ENCODE assay signal across 18 mouse cellular contexts in genomic region chr1:62566596-62566995, GRCm38 (mm10).
"Had no signal": no experiment of that assay in that cellular context is flagged by ENCODE, and none has a peak within 500 bp of the region (broad histone marks: within the 10 kb centered on the region; RNA-seq: fewer than 3 reads in every experiment).

No protein-coding gene starts in this region.

- DNase-seq: lung, adult 18-20 months; lung, embryonic 14.5 days; lung, postnatal 10 days; lung, postnatal 4 days; midbrain, embryonic 14.5 days; right cerebral cortex, adult 18-20 months; right cerebral cortex, postnatal 25 days; right cerebral cortex, postnatal 4 days; spleen, adult 18-20 months; thymus, adult 18-20 months; thymus, postnatal 14 days; thymus, postnatal 36 days had no signal

- H3K27ac ChIP-seq: midbrain, embryonic 10.5 days; midbrain, embryonic 12.5 days; neural tube, embryonic 13.5 days; neural tube, embryonic 15.5 days had no signal

- H3K4me3 ChIP-seq: midbrain, embryonic 10.5 days; midbrain, embryonic 12.5 days; myocyte; neural tube, embryonic 13.5 days; neural tube, embryonic 15.5 days had no signal

- H3K9me3 ChIP-seq: midbrain, embryonic 10.5 days; midbrain, embryonic 12.5 days; neural tube, embryonic 13.5 days; neural tube, embryonic 15.5 days had no signal

- H3K36me3 ChIP-seq: midbrain, embryonic 10.5 days; midbrain, embryonic 12.5 days; neural tube, embryonic 13.5 days; neural tube, embryonic 15.5 days had no signal

- H3K27me3 ChIP-seq: midbrain, embryonic 12.5 days; neural tube, embryonic 13.5 days; neural tube, embryonic 15.5 days had no signal

- H3K9ac ChIP-seq: lung, embryonic 14.5 days; midbrain, embryonic 12.5 days; neural tube, embryonic 13.5 days; neural tube, embryonic 15.5 days had no signal

- H3K4me2 ChIP-seq: lung, embryonic 14.5 days; midbrain, embryonic 12.5 days; neural tube, embryonic 13.5 days; neural tube, embryonic 15.5 days had no signal

- ATAC-seq: midbrain, embryonic 16.5 days had no signal
